Mouse (Mus musculus) Muller cell, postnatal 12 days (primary cell): ENCODE measurements around the gene Phactr2.

ENCODE experiments used
- DNase-seq: peaks from one replicate; pipeline ENCODE4 v3.0.0-alpha.2; 2015; ENCODE audit errors: inconsistent ontology term

Phactr2 gene

DNA sequence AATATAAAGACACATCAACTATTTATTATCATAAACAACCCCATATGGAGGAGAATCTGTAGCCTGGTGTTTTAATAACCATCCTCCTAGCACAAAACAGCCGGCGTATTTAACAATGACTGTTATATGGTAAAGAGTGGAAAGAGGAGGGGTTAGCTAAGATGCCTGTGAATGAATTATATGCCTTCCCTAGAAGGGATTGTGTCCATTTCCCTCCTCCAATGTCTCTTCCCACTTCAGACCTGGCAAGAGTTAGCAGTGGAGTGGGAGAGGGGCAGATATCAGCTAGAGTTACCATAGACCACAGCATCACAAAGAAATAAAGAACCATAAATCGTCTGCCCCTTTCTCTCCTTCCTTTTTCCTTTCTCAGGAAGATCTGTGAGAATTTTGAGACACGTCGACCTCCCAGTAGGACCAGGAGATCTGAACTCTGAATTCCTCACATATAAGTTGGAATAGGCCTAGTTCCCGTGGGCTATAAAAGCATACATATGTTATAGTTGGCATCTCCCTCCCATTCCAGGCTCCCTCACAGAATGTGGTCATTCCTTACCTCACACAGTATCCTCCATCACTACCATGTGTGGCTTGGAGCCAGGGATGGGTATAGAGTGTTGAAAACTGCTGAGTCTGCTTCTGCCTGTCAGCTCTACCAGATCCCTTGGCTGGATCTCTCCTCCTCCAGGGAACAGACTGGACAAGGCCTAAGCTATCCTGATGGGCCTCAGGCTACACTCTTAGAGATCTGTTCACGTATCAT lies 25.7 kb downstream of the Phactr2 start:
- DNase-seq: no peak

- DNase-seq: peak; percentile 73
Measured at GRCm38 (mm10) chr10:13446791-13447249, 27.4 kb downstream of the Phactr2 start.

- no peak for DNase-seq
Measured at GRCm38 (mm10) chr10:13444257-13444656, 30.0 kb downstream of the Phactr2 start.

DNA sequence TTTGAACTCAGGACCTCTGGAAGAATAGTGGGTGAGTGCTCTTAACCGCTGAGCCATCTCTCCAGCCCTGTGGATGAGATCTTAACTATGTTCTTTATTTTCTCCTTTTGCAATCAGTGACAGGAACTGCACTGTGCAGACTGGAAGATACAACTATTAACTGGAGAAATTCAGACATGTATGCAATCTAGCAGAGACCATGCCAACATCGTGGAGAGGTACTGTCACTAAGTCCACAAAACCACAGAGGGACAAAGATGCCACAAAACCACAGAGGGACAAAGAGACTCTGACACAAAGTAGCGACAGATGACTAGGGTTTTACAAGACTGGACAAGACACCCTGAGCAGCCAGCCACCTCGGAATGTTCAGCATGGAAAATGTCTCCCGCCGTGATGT lies 30.6 kb downstream of the Phactr2 start:
- peak; percentile 41 for DNase-seq

DNA sequence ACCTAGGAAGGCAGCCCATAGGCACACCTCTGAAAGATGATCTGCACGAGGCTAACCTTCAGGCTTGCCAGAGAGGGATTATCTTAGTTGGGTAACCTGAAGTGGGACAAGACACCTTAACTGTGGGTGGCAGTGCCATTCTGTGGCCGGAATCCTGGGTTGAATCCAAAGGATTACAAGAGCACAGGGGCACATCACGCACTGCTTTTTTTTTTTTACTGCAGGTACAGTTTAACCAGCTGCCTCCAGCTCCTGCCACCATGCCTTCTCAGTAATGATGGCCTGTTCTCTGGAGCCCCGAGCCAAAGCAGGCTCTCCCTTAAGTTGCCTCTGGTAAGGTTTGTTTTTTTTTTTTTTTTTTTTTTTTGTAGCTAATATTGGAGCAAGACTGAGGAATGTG lies 33.9 kb downstream of the Phactr2 start:
- no peak for DNase-seq

DNA sequence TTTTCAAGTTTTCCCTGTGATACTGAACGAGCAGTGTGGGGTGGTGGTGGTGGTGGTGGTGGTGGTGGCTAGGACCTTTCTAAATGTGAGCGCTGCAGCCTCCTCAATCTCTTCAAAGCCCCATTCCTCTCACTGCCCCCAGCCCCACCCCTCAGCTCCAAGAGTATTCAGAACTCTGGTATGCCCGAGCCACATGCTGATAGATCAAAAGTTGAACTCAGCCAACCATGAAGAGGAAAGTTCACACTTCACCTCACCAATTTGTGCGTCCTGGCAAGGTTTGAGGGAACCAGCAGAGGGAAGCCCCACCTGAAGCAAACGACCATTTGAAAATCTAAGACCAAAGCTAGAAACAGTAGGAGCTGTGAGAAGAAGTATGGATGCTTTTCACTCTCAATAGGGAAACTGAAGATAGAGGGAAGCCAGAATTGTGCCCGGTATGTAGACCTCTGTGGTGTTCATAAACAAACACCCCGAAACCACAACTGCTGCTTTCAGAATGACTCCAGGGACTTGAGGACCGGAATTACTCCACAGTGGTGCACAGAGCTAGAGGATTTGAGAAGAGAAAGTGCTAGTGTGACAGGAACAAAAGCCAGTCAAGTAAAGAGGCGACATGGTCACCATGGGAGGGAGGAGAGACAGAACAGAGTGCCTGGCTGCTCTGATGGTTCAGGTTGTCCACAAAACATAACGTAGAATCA lies 35.9 kb downstream of the Phactr2 start:
- DNase-seq: peak; percentile 62

- DNase-seq: no peak
Measured at GRCm38 (mm10) chr10:13437011-13437410, 37.2 kb downstream of the Phactr2 start.

DNA sequence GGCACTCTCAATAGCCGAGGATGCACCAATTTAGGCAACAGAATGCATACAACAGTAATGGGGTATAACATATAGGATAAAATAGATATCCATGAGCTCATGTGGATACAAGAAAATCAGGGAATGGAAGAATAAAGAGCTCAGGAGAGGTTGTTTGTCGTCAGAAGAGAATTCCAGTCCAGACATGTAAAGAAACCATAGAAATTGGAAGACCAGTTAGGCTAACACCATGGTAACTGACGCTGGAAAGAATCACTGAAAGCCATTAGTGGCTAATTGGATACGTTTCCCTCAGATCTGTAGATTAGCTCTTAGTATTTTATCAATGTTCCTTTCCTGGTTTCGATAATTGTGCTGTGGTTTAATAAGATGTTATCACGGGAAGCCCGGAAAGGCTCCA lies 41.2 kb downstream of the Phactr2 start:
- DNase-seq: no peak

DNA sequence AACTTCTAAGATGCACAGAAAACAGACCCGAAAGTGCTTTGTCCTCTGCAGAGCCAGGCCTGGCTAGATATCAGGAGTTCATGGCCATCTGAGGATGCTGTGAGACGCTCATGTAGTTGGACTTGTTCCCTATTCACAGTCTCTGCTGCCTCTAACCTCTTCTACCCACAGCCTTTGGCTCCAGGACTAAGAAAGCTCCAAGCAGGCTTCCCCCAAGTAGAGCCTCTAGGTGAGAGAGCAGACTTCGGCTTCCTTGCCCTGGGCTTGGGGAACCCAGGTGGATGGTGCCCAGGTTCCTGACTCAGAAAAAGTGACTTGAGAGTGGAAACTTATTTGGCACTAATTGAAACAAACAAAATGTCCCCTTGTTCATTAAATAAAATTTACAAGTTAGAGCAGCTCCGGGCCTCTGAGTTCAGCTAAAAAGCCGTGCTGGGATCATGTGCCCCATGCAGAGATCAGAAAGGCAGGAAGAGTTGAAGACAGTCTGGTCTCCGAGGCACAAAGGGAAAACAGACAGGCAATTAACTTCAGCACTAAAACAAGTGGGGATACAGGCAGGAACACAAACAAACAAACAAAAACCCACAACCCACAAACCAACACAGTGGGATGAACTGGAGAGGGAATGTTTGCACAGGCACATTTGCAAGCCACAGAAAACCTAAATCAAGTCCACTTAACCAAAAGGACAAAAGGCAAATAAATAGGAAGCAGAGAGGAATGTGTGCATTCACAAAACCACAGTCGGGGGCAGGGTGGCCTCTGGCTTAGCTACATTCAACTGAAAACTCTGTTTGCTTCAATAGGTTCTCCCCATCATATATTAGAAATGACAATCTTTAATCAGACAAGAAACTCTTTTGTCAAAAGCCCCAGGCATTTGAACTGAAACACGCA lies 42.3 kb downstream of the Phactr2 start:
- peak; percentile 34 for DNase-seq

GRCm38 (mm10) chr10:13429766-13430165 lies 44.4 kb downstream of the Phactr2 start:
- peak; percentile 78 for DNase-seq

DNA sequence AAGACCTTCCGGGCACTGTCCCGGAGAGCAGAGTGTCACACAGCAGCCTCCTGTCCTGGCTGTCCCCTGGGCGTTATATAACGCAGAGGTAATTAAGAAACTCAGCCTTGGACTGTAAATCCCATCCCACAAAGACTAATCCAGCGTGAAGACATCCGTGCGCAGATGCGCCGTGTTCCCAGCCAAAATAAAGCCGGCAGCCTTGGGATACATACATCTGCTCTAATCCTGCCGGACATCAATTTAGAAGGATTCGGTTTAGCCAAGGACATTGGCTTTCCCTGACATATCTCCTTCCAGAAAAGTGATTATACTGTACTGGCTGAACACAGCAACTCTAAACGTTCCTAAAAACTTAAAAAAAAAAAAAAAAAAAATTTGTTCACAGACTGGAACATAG lies 45.0 kb downstream of the Phactr2 start:
- DNase-seq: peak; percentile 58

- no peak for DNase-seq
Measured at GRCm38 (mm10) chr10:13428536-13428935, 45.7 kb downstream of the Phactr2 start.

- DNase-seq: no peak
Measured at GRCm38 (mm10) chr10:13427599-13427998, 46.6 kb downstream of the Phactr2 start.

DNA sequence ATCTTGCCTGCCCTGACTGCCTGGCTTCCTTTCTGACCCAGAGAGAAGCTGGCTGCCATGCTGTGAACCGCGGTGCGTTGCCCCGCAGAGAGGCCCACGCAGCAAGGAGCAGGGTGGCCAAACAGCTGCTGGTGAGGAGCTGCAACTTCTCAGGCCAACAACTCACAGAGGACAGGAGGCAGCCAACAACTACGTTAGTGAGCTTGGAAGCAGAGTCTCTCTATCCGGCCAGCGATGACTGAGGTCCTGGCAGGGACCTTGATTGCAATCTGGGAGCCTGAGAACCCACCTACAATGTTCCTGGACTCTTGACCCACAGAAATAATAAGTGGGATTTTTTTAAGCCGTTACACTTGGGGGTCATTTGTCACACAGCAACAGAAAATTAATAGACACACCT lies 49.0 kb downstream of the Phactr2 start:
- no peak for DNase-seq

- DNase-seq: no peak
Measured at GRCm38 (mm10) chr10:13424508-13424907, 49.7 kb downstream of the Phactr2 start.

DNA sequence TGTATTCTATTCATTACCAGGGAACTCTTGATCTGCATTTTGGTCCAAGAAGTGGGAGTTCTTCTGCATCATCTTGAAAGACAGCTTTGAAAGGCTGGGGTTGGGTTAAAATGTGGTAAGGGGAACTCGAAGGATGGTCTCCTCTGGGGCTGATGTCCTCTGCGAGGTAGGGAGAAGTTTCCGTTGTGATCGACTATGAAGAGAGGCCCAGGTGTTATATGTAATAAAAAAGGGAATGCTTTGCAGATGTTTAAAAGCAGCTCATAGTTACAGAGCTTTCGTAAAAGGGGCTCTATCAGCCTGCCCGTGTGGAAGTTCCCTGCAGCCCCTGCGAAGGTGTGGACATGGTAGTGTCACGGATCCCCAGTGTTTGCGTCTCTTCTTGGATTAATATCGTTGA lies 50.2 kb downstream of the Phactr2 start:
- no peak for DNase-seq

DNA sequence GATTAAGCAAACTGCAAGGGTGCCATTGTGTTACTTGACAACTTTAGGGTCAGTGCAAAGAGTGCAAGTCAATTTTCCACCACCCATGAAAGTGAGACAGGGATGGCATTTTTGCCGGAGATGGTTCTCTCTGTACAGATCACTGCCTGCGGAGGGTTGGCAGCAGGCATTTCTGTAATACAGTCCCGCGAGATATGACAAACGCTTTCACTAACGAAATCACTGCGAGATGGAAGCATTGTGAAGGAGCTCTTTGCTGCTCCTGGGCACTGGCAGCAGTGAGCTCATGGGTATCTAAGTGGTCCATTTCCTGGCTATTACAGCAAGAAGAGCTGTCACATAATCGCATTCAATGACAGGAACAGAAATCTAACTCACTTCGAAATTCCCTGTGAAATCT lies 52.1 kb downstream of the Phactr2 start:
- DNase-seq: no peak

DNA sequence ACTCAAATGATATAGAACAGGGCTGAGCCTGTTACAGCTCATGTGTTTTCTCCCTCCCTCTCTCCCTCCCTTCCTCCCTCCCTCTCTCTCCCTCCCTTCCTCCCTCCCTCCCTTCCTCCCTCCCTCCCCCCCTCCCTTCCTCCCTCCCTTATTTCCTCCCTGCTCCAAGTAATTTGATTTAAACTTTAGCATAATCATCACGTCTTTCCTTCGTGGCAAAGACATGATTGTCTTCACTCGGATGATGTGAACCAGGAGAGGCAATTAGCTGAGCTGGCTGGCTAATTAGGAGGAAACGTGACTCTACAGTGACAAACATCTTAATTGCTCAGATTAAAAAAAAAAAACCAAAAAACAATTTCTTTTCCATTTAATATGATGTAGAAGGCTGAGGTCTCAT lies 55.0 kb downstream of the Phactr2 start:
- no peak for DNase-seq

DNA sequence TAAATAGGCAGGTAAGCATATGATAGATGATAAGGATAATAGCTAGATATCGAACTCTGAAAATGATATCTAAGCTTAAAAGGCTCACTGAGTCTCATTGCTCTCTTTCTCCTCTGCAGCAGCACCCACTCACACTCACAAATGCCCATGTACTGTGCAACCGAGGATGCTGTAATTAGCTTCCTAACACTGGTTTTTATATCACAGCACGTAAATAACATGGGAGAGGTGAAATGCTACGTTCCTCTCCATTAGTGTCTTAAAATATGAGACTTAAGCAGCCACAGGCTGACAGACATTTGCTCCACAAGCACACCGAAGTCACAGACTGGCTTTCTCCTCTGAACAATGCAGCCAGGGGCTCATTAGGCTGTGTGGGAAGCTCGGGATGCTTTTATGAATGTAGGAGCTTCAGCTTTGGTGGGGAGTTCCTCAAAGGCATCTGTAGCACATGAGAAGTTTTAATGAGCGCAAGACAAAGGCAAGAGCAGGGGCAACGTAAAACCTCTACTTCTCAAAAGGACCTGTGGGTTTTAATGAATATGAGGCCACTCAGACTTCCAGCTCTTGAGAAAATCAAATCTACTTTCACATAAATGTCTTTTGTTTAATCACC lies 58.6 kb downstream of the Phactr2 start:
- DNase-seq: peak; percentile 85

- DNase-seq: peak; percentile 83
Measured at GRCm38 (mm10) chr10:13412202-13412923, 61.8 kb downstream of the Phactr2 start.

DNA sequence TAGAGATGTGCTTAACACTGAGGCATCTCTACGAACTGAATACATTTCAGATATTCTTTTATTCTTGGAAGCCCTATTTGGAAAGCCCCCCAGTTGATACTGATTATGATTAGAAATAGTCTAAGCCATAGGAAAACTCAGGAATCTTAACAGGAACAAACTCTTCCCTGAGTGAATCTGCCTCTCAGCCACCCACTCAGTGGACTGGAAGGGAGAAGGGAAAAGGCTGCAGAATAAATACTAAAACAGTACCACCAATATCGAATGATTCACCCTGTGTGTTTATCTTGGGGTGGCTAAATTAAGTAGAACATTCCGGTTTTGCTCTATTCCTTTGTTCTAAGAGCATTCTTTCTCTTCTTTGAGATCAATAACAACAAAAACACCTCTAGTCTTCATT lies 63.2 kb downstream of the Phactr2 start:
- DNase-seq: no peak
